Mouse (Mus musculus): ENCODE data around the gene Bloc1s1.
A peak's percentile ranks its signal among the peaks of the same experiment; 100 is the strongest.

Bloc1s1 gene

GRCm38 (mm10) chr10:128908778-128909448 is 14.9 kb downstream of the Bloc1s1 start:
- DNase-seq (ENCODE audit: low spot score in 2 of 2), result no peak

DNA sequence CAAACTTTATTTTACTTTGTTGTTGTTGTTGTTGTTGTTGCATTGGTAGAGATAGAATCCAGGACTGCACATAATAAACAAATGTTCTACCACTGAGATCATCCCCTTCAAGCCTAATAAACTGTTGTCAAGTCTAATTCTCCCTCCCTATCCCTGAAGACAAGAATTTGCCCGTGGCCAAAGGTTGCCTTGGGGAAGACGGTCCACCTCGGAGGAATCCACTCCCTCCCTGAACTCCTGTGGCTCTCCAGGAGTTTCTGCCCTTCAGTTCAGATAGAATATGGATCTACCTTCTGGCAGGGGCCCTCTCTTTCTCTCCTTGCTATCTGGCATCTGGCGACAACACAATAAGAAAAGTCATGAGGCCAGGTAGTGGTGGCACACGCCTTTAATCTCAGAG is 19.0 kb downstream of the Bloc1s1 start:
- no peak for DNase-seq (ENCODE audit: low spot score in 2 of 2)

- DNase-seq (ENCODE audit: low spot score in 2 of 2), result no peak
These were observed 21.3 kb downstream of the Bloc1s1 start for GRCm38 (mm10) chr10:128902409-128902988.

DNA sequence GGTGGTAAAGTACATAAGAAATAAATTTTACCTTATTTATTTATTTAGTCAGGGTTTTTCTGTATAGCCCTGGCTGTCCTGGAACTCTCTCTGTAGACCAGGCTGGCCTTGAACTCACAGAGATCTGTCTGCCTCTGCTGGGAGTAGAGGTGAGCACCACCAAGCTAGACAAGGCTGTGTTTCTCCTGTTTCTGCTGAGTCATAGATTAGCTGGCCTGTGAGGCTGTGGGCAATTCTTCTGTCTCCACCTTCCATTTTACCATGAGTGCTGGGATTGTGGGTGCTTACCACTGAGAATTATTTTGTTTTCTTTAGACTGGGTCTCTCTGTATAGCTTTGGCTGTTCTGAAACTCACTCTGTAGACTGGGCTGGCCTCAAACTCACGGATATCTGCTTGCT is 22.4 kb downstream of the Bloc1s1 start:
- DNase-seq (ENCODE audit: low spot score in 2 of 2), result no peak

DNA sequence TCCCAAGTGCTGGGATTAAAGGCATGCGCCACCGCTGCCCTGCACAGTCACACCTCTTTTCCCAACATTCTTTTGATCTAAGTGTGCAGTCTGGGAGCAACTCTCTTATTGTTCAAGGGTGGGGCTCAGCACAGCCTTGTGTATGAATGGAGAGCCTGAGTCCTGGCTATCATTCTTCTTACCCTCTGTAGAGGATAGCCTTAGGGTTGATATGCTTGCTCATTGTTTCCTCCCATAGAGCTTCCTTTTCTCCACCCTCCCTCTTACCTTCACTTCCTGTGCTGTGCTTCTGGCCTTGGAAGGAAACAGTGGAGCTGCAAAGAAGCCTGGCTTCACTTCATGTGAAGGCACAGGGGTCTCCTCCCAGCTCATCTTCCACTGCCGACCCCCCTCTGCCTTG is 23.1 kb downstream of the Bloc1s1 start, which contains the start of gene Cd63:
Gene Cd63, plus strand, starts transcription at position 292 of the 400 bp plus-strand sequence.
- DNase-seq (ENCODE audit: low spot score in 2 of 2), result no peak

DNA sequence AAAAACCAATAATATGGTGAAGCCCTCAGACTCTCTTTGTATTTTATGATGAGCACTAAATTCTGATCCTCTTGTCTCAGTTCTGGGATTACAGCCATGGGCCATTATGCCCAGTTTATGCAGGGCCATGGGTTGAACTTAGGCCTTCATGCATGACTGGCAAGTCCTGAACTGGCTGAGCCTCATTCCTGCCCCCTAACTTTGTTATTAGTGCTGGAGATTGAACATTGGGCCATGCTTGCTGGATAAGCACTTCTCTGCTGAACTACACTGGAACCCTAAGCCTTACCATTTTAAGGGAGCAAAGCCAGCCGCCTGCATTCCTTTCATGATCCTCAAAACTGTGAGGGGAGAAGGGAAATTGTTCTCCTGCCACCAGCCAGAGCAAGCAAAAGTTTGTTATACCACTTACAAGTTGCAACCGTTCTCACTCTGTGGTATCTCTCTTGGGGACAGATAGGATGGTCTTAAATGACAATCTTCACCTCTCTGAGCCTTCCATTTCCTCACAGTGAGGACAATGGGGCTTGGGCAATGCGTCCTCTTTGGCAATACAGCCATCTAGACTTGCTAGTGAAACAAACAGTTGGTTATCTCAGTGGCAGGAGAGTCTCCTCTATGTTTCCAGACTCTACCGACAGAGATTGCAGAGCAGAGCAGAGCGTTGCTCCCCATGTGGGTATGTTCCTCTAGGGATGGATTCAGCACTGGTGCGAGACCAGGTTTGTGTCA is 23.9 kb downstream of the Bloc1s1 start:
- no peak for DNase-seq (ENCODE audit: low spot score in 2 of 2)

- DNase-seq (ENCODE audit: low spot score in 2 of 2), result no peak
These were observed 26.3 kb downstream of the Bloc1s1 start for GRCm38 (mm10) chr10:128897501-128897900.

- no peak for DNase-seq (ENCODE audit: low spot score in 2 of 2)
These were observed 27.0 kb downstream of the Bloc1s1 start for GRCm38 (mm10) chr10:128896807-128897206.

- DNase-seq (ENCODE audit: low spot score in 2 of 2), result no peak
These were observed 27.7 kb downstream of the Bloc1s1 start for GRCm38 (mm10) chr10:128895952-128896693.

DNA sequence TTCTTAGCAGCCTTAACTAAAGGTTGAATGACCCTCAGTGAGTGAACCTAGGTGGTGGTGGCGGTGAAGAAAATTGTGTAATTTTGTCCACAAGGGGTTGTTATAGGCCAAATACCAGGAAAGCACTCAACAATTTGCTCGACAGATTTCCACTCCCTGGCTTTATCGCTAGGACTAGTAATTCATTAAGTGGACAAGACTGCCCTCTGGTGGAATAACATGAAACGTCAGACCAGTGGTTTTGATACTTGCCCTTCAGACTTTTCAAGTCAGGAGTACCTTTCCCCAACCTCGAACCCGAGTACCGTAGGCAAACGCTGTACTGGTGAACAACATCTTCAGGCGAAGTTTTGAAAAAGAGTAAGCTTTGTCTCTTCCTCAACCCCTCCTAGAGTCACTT is 28.4 kb downstream of the Bloc1s1 start:
- peak; percentile 54 to 74 for DNase-seq (ENCODE audit: low spot score in 2 of 2)

- no peak for DNase-seq (ENCODE audit: low spot score in 2 of 2)
These were observed 31.6 kb downstream of the Bloc1s1 start for GRCm38 (mm10) chr10:128892246-128892645.

DNA sequence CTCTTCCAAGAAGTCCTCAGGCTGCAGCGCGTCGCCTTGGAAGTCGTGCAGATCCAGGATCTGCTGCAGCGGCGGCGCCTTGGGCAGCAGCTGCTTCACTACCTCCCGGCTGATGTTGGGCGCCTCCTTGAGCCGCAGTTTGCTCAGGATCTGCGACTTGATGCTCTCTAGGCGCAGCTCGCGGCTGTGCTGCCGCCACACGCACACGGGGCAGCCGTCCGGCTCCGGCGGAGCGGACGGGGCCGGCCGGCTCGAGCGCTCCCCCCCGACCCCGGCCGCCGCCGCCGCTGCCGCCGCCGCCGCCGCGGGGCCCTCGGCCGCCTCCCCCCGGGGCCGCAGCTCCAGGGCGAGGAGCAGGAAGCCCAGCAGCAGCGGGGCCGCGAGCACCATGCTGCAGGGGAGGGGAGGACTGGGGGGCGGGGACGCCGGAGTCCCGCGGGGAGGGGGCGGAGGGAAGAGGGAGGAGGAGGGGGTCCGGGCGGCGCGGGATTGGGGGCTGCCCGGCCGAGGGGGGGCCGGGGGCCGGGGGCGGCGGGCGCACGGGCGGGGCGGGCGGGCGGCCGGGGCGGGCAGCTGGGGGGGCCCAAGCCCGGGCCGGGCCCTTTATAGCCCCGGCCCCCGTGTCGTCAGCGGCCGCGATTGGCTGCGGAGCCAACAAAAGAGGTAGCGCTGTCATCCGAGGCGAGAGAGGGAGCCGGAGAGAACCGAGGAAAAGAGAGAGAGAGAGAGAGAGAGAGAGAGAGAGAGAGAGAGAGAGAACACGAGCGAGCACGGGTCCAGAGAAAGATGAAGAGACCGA is 32.3 kb downstream of the Bloc1s1 start, which contains the start of gene Gdf11:
Gene Gdf11, minus strand, starts transcription at position 423 of the 799 bp plus-strand sequence.
- DNase-seq (ENCODE audit: low spot score in 2 of 2), result peak in 1 of 2 experiments; percentile 51

- no peak for DNase-seq (ENCODE audit: low spot score in 2 of 2)
These were observed 33.2 kb downstream of the Bloc1s1 start for GRCm38 (mm10) chr10:128890383-128891295.

DNA sequence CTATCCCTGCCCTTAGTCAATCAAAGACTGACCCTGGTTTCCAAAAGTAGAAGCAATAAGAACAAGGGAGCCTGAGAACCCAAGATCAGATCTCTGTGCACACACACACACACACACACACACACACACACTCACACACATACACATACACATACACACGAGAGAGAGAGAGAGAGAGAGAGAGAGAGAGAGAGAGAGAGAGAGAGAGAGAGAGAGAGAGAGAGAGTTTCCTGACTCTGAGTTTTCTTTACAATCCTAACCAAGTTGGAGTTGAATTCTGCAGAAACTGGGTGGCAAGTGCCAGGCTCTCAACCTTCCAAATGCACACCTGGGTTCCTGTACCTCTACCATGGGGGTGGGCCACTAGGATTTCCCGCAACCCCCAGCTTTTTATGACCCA is 34.0 kb downstream of the Bloc1s1 start:
- no peak for DNase-seq (ENCODE audit: low spot score in 2 of 2)

DNA sequence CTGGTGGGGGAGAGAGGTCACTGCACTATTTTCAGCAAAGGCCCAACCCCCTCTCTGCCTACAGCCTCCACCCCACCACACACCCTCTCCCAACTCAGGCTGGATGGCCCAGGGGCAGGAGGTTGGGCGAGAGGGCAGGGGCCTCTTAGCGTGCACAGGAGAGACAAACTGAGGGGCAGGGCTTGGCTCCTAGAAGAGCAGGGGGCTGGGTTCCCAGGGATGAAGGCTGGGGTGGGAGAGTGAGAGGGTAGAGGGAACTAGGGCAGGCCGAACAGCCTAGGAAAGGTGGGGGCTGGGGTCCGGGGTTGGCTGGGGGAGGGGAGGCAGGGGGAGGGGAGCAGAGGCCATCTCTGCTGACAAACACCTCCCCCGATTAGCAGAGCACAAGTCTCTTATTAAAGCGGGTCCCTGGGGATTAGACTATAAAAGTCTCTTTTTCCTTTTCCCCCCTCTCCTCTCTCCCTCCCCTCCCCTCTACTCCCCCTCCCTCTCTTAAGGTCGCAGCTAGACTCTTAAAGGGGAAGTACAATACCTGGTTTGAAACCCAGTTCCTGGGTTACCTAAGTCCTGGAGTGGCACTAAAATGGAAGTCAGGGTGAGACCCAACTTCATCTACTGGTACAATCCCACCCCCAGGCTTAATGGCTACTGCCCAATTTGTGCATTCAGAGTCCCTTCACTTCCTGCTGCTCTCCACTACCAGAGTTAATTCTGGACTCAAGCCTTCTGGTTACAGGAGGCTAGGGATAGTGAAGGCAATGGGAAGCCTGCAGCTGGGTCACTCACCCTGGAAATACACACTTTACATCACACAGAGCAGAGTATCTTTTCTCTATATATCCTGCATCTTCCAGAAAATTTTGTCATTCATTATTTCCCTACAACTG is 34.7 kb downstream of the Bloc1s1 start:
- DNase-seq (ENCODE audit: low spot score in 2 of 2), result no peak

- DNase-seq (ENCODE audit: low spot score in 2 of 2), result no peak
These were observed 41.8 kb downstream of the Bloc1s1 start for GRCm38 (mm10) chr10:128882067-128882466.

DNA sequence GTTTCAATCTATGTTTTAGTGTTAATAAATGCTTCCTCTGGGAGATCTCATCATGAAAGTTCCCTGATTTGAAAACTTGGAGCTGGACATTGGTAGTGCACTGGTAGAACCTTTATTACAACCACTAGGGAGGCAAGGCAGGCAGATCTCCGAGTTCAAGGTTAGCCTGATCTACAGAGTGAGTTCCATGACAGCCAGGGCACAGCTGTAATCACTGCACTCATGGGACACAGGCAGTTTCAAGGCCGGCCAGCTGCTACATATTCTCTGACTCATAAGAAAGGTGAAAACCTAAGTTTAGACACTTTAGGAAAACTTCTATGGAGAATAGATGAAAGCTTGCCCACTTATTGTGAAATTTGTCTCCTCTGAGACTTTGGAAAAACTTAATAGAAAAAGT is 45.0 kb downstream of the Bloc1s1 start:
- DNase-seq (ENCODE audit: low spot score in 2 of 2), result no peak

DNA sequence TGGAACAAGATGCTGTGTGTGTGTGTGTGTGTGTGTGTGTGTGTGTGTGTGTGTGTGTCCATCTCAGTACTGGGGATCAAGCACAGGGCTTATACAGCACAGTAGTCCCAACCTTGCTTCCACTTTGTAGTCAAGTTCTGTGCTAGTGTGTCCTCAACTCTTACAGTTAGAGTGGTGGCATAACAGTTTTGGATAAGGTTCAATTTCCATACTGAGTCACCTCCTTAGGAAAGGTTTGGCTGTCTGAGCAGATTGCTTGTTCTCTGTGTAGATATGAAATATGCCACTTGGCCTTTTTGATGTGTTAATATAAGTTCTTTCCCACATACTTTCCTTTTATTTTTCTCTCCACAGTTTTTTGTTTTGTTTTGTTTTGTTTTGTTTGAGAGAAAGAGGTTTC is 45.5 kb downstream of the Bloc1s1 start:
- no peak for DNase-seq (ENCODE audit: low spot score in 2 of 2)

DNA sequence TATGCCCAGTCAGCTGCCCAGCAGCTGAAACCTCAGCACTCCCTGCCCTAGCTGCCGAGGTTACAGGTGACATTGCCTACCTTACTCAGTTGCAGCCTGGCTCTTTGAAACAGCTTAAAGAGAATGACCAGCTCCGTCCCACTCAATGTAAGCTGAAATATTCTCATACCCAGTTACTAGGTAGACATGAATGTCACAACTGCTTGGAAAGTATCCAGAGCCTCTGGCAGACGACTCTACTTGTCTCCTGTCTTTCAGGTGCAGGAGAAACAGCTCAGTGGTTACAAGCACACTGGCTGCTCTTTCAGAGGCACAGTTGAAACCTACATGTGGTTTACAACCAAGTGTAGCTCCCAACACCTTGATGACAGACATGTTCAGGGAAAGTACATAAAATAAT is 53.5 kb downstream of the Bloc1s1 start:
- DNase-seq (ENCODE audit: low spot score in 2 of 2), result no peak
